Mouse (Mus musculus): ENCODE results near the gene Pik3c2b. TPM values are rescaled to one million over a fixed set of nuclear protein-coding genes. Genes with fewer than 3 reads are reported as not detected.
"Not testable (repeated sequence)": the region's sequence is repeated elsewhere in the genome, so short reads cannot be mapped to it uniquely, and the experiment has no call there.

Pik3c2b gene
- polyA plus RNA-seq, 1 experiment from 2014 or later = 16.3 TPM

DNA sequence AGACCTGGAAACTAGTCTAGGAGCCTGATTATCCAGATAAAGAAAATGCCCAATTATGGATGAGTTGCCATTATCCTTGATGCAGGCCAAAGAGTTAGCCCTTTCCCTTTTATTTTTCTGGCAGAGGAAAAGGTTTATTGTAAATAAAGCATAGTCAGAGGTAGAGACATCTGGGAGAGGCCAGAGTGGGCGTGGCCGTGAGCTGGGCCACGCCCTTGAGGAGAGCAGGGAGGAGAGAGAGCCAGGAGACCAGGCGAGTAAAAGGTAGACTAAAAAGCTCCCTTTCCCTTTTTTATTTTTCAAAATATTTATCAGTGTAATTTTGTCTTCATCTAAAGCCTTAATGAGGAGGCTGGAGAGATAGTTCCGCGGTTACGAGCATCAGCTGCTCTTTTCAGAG, 17.5 kb upstream of the Pik3c2b start:
- Histone ChIP-seq H3K9me3 (ENCODE audit: control insufficient read depth, low read length) (no peaks in the 10 kb centered on the region), H3K4me3 (ENCODE audit: low read depth, low read length) (no peak overlapping the region), H3K27ac (ENCODE audit: low read depth, low read length) (no peak overlapping the region), H3K4me2 (no peak overlapping the region), H3K9ac (ENCODE audit: low read length) (no peak overlapping the region), H3K4me1 (ENCODE audit: control insufficient read depth, insufficient read depth, low read length) (peaks cover 10% of the 10 kb centered on the region), H3K36me3 (ENCODE audit: control insufficient read depth, insufficient read depth, low read length) (no peaks in the 10 kb centered on the region), H3K27me3 (ENCODE audit: control insufficient read depth, insufficient read depth, low read length) (no peaks in the 10 kb centered on the region)
- ATAC-seq (ENCODE audit: low FRiP score) = no peak
- DNase-seq (ENCODE audit: low spot score, missing footprints) = no peak
- WGBS = 30% methylated on average over 7 of the region's 7 CpGs

DNA sequence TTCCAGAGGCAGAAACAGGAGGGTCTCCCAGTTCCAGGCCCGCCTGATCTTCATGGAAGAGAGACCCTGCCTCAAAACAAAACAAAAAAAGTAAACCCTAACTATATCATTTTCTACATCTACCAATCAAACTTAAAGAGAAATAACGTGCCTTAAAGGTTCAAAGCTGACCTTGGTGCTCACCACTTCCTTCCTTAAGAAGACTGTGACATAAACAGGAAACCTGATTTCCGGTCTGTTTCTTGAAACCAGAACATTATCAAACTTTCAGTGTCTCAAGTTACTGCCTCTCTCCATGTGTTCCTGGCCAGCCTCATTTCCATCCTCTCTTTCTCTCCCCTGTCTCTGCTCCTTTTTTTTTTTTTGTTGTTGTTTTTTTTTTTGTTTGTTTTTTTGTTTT, 15.7 kb upstream of the Pik3c2b start:
- no peaks in the 10 kb centered on the region for H3K9me3 ChIP-seq (ENCODE audit: control insufficient read depth, low read length)
- WGBS = 90% methylated on average over 3 of the region's 3 CpGs
- no peak for ATAC-seq (ENCODE audit: low FRiP score)
- no peak overlapping the region for H3K4me3 ChIP-seq (ENCODE audit: low read depth, low read length)
- H3K9ac ChIP-seq (ENCODE audit: low read length) = no peak overlapping the region
- H3K27ac ChIP-seq (ENCODE audit: low read depth, low read length) = no peak overlapping the region
- H3K27me3 ChIP-seq (ENCODE audit: control insufficient read depth, insufficient read depth, low read length) = no peaks in the 10 kb centered on the region
- H3K4me2 ChIP-seq = no peak overlapping the region
- DNase-seq (ENCODE audit: low spot score, missing footprints) = no peak
- peaks cover 5% of the 10 kb centered on the region; the same call in 1 of the 2 replicates for H3K4me1 ChIP-seq (ENCODE audit: control insufficient read depth, insufficient read depth, low read length)
- H3K36me3 ChIP-seq (ENCODE audit: control insufficient read depth, insufficient read depth, low read length) = no peaks in the 10 kb centered on the region

DNA sequence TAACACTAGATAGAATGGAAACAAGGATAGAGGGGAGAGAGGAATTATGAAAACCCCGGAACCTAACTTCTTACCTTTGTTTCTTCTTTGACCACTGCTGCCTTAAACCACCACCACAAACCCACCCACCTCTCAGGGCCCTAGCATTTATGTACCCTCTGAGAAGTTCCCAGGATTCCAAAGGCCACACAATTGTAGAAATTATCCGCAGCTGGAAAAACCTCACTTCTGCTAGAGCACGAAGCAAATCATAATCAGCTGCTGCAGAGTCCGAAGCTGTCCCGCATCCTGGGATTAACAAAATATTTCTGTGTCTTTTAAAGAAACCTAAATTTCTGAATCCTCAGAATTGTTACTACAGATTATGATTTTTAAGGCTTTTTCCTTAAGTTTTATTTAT, 15.0 kb upstream of the Pik3c2b start, which contains the start of gene Mdm4:
Gene Mdm4, minus strand, starts transcription at position 101 of the 400 bp plus-strand sequence.
- H3K36me3 ChIP-seq (ENCODE audit: control insufficient read depth, insufficient read depth, low read length) = no peaks in the 10 kb centered on the region
- no peaks in the 10 kb centered on the region for H3K9me3 ChIP-seq (ENCODE audit: control insufficient read depth, low read length)
- 96% methylated on average over 5 of the region's 5 CpGs for WGBS
- H3K9ac ChIP-seq (ENCODE audit: low read length) = no peak within 1 kb of the TSS
- peaks cover 5% of the 10 kb centered on the region; the same call in 1 of the 2 replicates for H3K4me1 ChIP-seq (ENCODE audit: control insufficient read depth, insufficient read depth, low read length)
- no peak within 1 kb of the TSS for H3K4me3 ChIP-seq (ENCODE audit: low read depth, low read length)
- ATAC-seq (ENCODE audit: low FRiP score) (no peak), DNase-seq (ENCODE audit: low spot score, missing footprints) (no peak)
- no peaks in the 10 kb centered on the region for H3K27me3 ChIP-seq (ENCODE audit: control insufficient read depth, insufficient read depth, low read length)
- no peak within 1 kb of the TSS for H3K4me2 ChIP-seq
- H3K27ac ChIP-seq (ENCODE audit: low read depth, low read length) = no peak within 1 kb of the TSS

DNA sequence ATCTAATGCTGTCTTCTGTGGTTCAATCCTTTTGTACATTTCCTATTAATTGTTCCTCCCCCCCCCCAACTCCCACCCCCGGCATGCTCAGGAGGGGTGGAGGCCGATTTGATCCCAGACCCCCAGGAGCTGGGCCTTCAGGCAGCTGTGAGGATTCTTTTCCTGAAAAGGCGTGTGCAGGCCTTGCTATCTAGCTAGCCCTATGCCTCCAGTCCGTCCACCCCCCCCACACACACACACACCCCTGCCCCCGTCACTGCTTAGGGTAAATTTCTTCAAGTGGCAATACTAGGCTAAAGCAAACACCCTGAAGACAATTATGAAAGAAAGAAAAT, 12.5 kb upstream of the Pik3c2b start:
- peak overlapping the region; percentile 59 for H3K9ac ChIP-seq (ENCODE audit: low read length)
- DNase-seq (ENCODE audit: low spot score, missing footprints) = peak; percentile 94
- peak overlapping the region; percentile 53 for H3K4me3 ChIP-seq (ENCODE audit: low read depth, low read length)
- H3K27me3 ChIP-seq (ENCODE audit: control insufficient read depth, insufficient read depth, low read length) = no peaks in the 10 kb centered on the region
- peak; percentile 43; the same call in 1 of the 2 replicates for ATAC-seq (ENCODE audit: low FRiP score)
- no peak overlapping the region; the same call in 1 of the 2 replicates for H3K27ac ChIP-seq (ENCODE audit: low read depth, low read length)
- peaks cover 5% of the 10 kb centered on the region; the same call in 1 of the 2 replicates for H3K4me1 ChIP-seq (ENCODE audit: control insufficient read depth, insufficient read depth, low read length)
- peak overlapping the region; percentile 53 for H3K4me2 ChIP-seq
- H3K36me3 ChIP-seq (ENCODE audit: control insufficient read depth, insufficient read depth, low read length) = no peaks in the 10 kb centered on the region
- WGBS = 10% methylated on average over 5 of the region's 5 CpGs
- no peaks in the 10 kb centered on the region for H3K9me3 ChIP-seq (ENCODE audit: control insufficient read depth, low read length)

DNA sequence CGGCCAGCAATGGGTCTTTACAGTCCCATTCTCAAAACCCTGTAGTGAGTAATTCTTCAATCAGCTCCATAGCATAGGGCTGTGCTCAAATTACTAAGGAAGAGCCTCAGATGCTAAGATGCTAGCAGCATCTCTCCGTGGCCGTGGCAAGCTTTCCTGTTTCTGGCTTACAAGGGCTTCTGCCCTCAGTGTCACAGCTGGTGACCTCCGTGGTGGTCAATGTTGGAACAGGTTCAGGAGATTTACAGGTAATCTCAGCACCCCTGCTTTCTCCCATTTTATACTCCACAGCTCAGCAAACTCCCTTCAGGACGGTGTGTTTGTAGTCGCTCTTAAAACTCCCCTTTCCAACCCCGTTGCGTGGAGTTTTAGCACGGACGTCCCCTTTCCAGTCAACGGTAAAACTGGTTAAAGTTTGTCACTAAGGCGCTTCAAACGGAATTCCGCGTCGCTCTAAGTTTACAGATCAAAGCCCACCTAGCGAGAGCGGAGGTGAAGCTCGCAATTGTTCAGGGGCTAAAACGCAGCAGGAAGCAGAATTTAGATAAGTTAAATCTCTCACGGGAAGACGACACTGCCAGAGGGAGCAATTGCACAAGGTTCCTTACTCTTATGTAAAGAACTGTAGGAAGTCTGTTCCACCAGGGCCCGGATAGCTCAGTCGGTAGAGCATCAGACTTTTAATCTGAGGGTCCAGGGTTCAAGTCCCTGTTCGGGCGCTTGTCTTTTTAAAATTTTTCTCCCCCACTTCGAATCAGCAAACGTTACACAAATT, 12.0 kb upstream of the Pik3c2b start:
- Histone ChIP-seq H3K36me3 (ENCODE audit: control insufficient read depth, insufficient read depth, low read length) (no peaks in the 10 kb centered on the region), H3K4me1 (ENCODE audit: control insufficient read depth, insufficient read depth, low read length) (peaks cover 5% of the 10 kb centered on the region; the same call in 1 of the 2 replicates), H3K4me3 (ENCODE audit: low read depth, low read length) (peak overlapping the region; percentile 53), H3K9ac (ENCODE audit: low read length) (peak overlapping the region; percentile 59), H3K27me3 (ENCODE audit: control insufficient read depth, insufficient read depth, low read length) (no peaks in the 10 kb centered on the region), H3K27ac (ENCODE audit: low read depth, low read length) (no peak overlapping the region; the same call in 1 of the 2 replicates), H3K4me2 (peak overlapping the region; percentile 53), H3K9me3 (ENCODE audit: control insufficient read depth, low read length) (no peaks in the 10 kb centered on the region)
- DNase-seq (ENCODE audit: low spot score, missing footprints) (peak; percentile 98), ATAC-seq (ENCODE audit: low FRiP score) (peak; percentile 83)
- under 1% methylated on average over 28 of the region's 28 CpGs for WGBS

DNA sequence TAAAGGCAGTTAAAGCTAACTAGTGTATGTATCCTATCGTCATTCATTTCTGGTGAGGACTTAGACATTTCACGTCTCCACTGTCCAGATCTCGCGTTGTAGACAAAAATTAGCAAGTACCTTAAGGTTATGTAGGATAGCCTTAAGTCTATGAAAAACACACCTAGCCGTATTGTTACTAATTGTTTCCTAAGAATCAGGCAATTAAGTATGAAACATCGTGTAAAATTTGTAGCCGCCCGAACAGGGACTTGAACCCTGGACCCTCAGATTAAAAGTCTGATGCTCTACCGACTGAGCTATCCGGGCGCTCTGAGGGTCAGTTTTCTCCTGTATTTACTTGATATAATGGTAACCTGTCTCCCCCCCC, 11.4 kb upstream of the Pik3c2b start:
- Histone ChIP-seq H3K27me3 (ENCODE audit: control insufficient read depth, insufficient read depth, low read length) (no peaks in the 10 kb centered on the region), H3K4me3 (ENCODE audit: low read depth, low read length) (peak overlapping the region; percentile 53), H3K36me3 (ENCODE audit: control insufficient read depth, insufficient read depth, low read length) (no peaks in the 10 kb centered on the region), H3K27ac (ENCODE audit: low read depth, low read length) (no peak overlapping the region), H3K4me2 (peak overlapping the region; percentile 53), H3K9ac (ENCODE audit: low read length) (no peak overlapping the region), H3K4me1 (ENCODE audit: control insufficient read depth, insufficient read depth, low read length) (peaks cover 5% of the 10 kb centered on the region; the same call in 1 of the 2 replicates), H3K9me3 (ENCODE audit: control insufficient read depth, low read length) (no peaks in the 10 kb centered on the region)
- ATAC-seq (ENCODE audit: low FRiP score) = peak; percentile 74
- DNase-seq (ENCODE audit: low spot score, missing footprints) = peak; percentile 96
- WGBS = 2% methylated on average over 11 of the region's 11 CpGs

DNA sequence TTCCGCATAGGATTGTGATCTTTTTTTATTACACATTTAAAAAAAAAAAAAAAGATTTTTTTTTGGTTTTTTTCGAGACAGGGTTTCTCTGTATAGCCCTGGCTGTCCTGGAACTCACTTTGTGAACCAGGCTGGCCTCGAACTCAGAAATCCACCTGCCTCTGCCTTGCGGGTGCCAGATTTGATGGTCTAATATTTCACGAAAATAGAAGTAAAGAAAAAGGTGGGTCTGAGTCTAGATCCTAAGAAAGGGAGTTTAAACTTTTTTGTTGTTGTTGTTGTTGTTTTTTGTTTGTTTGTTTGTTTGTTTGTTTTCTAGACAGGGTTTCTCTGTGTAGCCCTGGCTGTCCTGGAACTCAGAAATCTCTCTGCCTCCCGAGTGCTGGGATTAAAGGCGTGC, 10.8 kb upstream of the Pik3c2b start:
- H3K4me3 ChIP-seq (ENCODE audit: low read depth, low read length); H3K9ac ChIP-seq (ENCODE audit: low read length); H3K27me3 ChIP-seq (ENCODE audit: control insufficient read depth, insufficient read depth, low read length); H3K4me1 ChIP-seq (ENCODE audit: control insufficient read depth, insufficient read depth, low read length); H3K36me3 ChIP-seq (ENCODE audit: control insufficient read depth, insufficient read depth, low read length); ATAC-seq (ENCODE audit: low FRiP score); H3K27ac ChIP-seq (ENCODE audit: low read depth, low read length); H3K4me2 ChIP-seq; DNase-seq (ENCODE audit: low spot score, missing footprints); H3K9me3 ChIP-seq (ENCODE audit: control insufficient read depth, low read length): not testable (repeated sequence)
- 68% methylated on average over 7 of the region's 7 CpGs for WGBS

DNA sequence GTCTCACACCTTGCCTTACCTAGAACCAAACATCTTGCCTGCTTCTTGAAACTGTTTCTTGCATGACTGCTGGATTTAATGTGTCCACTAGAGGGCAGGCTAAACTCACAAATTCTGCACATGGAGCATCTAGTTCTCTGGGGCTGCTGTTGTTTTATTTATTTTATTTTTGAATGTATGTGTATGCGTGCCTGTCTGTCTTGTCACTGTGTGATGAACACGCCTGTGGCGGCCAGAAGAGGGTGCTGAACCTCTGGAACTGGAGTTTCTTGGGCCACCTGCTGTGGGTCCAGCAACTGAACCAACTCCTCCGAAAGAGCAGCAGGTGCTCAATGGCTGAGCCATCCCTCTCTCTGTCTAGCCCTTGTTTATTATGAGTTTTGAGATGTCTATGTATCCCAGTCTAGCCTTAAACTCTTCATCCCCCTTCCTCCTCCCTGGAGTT, 5.9 kb upstream of the Pik3c2b start:
- WGBS = 14% methylated on average over 4 of the region's 4 CpGs
- H3K9me3 ChIP-seq (ENCODE audit: control insufficient read depth, low read length) = no peaks in the 10 kb centered on the region
- ATAC-seq (ENCODE audit: low FRiP score) = peak; percentile 80; the same call in 1 of the 2 replicates
- no peaks in the 10 kb centered on the region for H3K27me3 ChIP-seq (ENCODE audit: control insufficient read depth, insufficient read depth, low read length)
- no peak overlapping the region for H3K27ac ChIP-seq (ENCODE audit: low read depth, low read length)
- H3K9ac ChIP-seq (ENCODE audit: low read length) = no peak overlapping the region
- DNase-seq (ENCODE audit: low spot score, missing footprints) = peak; percentile 96
- H3K4me2 ChIP-seq = no peak overlapping the region
- no peaks in the 10 kb centered on the region for H3K4me1 ChIP-seq (ENCODE audit: control insufficient read depth, insufficient read depth, low read length)
- H3K36me3 ChIP-seq (ENCODE audit: control insufficient read depth, insufficient read depth, low read length) = no peaks in the 10 kb centered on the region
- no peak overlapping the region for H3K4me3 ChIP-seq (ENCODE audit: low read depth, low read length)

DNA sequence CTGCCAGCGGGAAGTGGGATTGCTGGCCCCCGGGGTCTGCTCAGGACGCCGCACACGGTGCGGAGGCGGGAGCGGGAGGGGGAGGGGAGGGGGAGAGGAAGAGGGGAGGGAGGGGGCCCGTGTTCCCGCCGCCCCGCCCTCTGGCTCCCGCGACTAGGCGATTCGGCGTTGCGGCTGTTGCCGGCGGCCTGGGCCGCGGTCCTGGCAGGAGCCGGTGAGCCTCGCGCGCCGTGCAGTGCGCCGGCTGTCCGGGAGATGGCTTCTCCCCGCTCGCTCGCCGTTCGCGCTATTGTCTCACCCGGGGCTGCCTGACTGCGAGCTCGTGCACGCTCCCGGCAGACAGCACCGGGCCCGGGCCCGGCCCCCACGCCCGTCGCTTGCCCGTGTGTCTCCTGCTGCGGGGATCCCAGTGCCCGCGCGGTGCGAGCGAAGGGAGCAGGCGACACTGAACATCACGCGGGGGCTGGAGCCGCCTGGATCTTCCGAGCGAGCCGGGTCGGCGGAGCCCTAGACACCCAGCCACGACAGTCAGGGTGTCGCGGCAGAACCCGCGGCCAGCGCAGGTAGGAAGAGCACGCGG, 484 bp downstream of the Pik3c2b start:
- WGBS = under 1% methylated on average over 57 of the region's 71 CpGs
- peak overlapping the region; percentile 95 for H3K4me3 ChIP-seq (ENCODE audit: low read depth, low read length)
- peak overlapping the region; percentile 95 for H3K27ac ChIP-seq (ENCODE audit: low read depth, low read length)
- peaks cover 43% of the 10 kb centered on the region for H3K4me1 ChIP-seq (ENCODE audit: control insufficient read depth, insufficient read depth, low read length)
- DNase-seq (ENCODE audit: low spot score, missing footprints) (peak; percentile 97), ATAC-seq (ENCODE audit: low FRiP score) (peak; percentile 92)
- H3K4me2 ChIP-seq = peak overlapping the region; percentile 81
- H3K9me3 ChIP-seq (ENCODE audit: control insufficient read depth, low read length) = no peaks in the 10 kb centered on the region
- no peaks in the 10 kb centered on the region for H3K36me3 ChIP-seq (ENCODE audit: control insufficient read depth, insufficient read depth, low read length)
- 0 out of 2 replicates have a peak, but pooled peaks cover 2% of the 10 kb centered on the region for H3K27me3 ChIP-seq (ENCODE audit: control insufficient read depth, insufficient read depth, low read length)
- H3K9ac ChIP-seq (ENCODE audit: low read length) = peak overlapping the region; percentile 99
